Mouse (Mus musculus) forebrain, embryonic 14.5 days (tissue): ENCODE data around the gene Masp2. TPM values are rescaled to one million over a fixed set of nuclear protein-coding genes. Genes with fewer than 3 reads are reported as not detected.

Experiments used
- ATAC-seq: fragments of 200-750 bp; cut with Nextera tagmentation; 2 replicates; pipeline ENCODE4 v1.8.0; 2017; ENCODE audit warnings: mild to moderate bottlenecking, moderate library complexity
- DNase-seq: peaks from one replicate; pipeline ENCODE4 v3.0.0-alpha.2; 2015; ENCODE audit warnings: low spot score
- H3K27ac ChIP-seq: fragments of 300-500 bp; sonication (generic); 2 replicates; pipeline ENCODE4 v1.5.1; 2014; ENCODE audit warnings: low read depth, mild to moderate bottlenecking, control low read depth, low read length, moderate library complexity
- H3K27me3 ChIP-seq: fragments of 300-500 bp; sonication (generic); replicated peaks from 2 replicates; pipeline ENCODE4 v1.6.1; 2014; ENCODE audit warnings: low read length, control low read depth, mixed read lengths; ENCODE audit not compliant: control insufficient read depth, insufficient read depth
- H3K36me3 ChIP-seq: fragments of 300-500 bp; sonication (generic); 2 replicates; pipeline ENCODE4 v1.6.1; 2014; ENCODE audit warnings: low read length, control low read depth; ENCODE audit not compliant: control insufficient read depth, insufficient read depth
- H3K4me1 ChIP-seq: fragments of 300-500 bp; sonication (generic); 2 replicates; pipeline ENCODE4 v1.6.1; 2014; ENCODE audit warnings: antibody characterized with exemption, low read length, control low read depth; ENCODE audit not compliant: control insufficient read depth, insufficient read depth
- H3K4me2 ChIP-seq: fragments of 300-500 bp; sonication (generic); 2 replicates; pipeline ENCODE4 v1.6.1; 2014; ENCODE audit warnings: mild to moderate bottlenecking, control low read depth, low read length
- H3K4me3 ChIP-seq: fragments of 300-500 bp; sonication (generic); 2 replicates; pipeline ENCODE4 v1.5.1; 2014; ENCODE audit warnings: low read depth, low read length, control low read depth
- H3K9ac ChIP-seq: fragments of 300-500 bp; sonication (generic); 2 replicates; pipeline ENCODE4 v1.6.1; 2014; ENCODE audit warnings: mild to moderate bottlenecking, low read length, control low read depth, moderate library complexity
- H3K9me3 ChIP-seq: fragments of 300-500 bp; sonication (generic); replicated peaks from 2 replicates; pipeline ENCODE4 v1.6.1; 2016; ENCODE audit warnings: low read length, control low read depth, mixed read lengths; ENCODE audit not compliant: control insufficient read depth
- WGBS: fragments of 180-500 bp; shearing (Covaris S2); extraction: QIAGEN DNeasy Blood & Tissue Kit; methylation state at CpG from one replicate; pipeline ENCODE4 v1.1.7; 2014; 5-methylcytosine and 5-hydroxymethylcytosine counted together
- polyA plus RNA-seq: library from polyadenylated mRNA; unstranded; fragments of >200 nt; fragmentation: Nextera tagmentation; extraction: Ambion mirVana; gene quantifications from 2 replicates; pipeline ENCODE4 v1.2.1, GENCODE M21; 2014

Masp2 gene
- polyA plus RNA-seq, 1 experiment from 2014 or later = not detected

GRCm38 (mm10) chr4:148580765-148581164 lies 21.6 kb upstream of the Masp2 start:
- Histone ChIP-seq H3K4me3 (no peak overlapping the region), H3K4me2 (no peak overlapping the region), H3K9ac (no peak overlapping the region; the same call in 1 of the 2 replicates), H3K36me3 (peaks cover 80% of the 10 kb centered on the region), H3K4me1 (no peaks in the 10 kb centered on the region), H3K9me3 (no peaks in the 10 kb centered on the region), H3K27ac (no peak overlapping the region), H3K27me3 (no peaks in the 10 kb centered on the region)
- ATAC-seq (no peak), DNase-seq (no peak)
- WGBS = 89% methylated on average over 9 of the region's 9 CpGs

- Histone ChIP-seq H3K9me3 (no peaks in the 10 kb centered on the region), H3K36me3 (peaks cover 74% of the 10 kb centered on the region), H3K27ac (no peak overlapping the region), H3K27me3 (no peaks in the 10 kb centered on the region), H3K4me3 (no peak overlapping the region), H3K4me1 (no peaks in the 10 kb centered on the region), H3K4me2 (no peak overlapping the region), H3K9ac (no peak overlapping the region)
- ATAC-seq (no peak), DNase-seq (no peak)
- WGBS = 93% methylated on average over 5 of the region's 5 CpGs
Observed at GRCm38 (mm10) chr4:148581422-148581821, 20.9 kb upstream of the Masp2 start.

- 87% methylated on average over 4 of the region's 4 CpGs for WGBS
Observed at GRCm38 (mm10) chr4:148583257-148583656, 19.1 kb upstream of the Masp2 start.

GRCm38 (mm10) chr4:148586648-148587047 lies 15.7 kb upstream of the Masp2 start:
- no peak overlapping the region for H3K27ac ChIP-seq

More at GRCm38 (mm10) chr4:148583257-148583656, 19.1 kb upstream of the Masp2 start:
- no peak overlapping the region for H3K27ac ChIP-seq
- no peak overlapping the region for H3K4me2 ChIP-seq
- no peak overlapping the region for H3K4me3 ChIP-seq
- no peaks in the 10 kb centered on the region for H3K4me1 ChIP-seq
- no peak overlapping the region for H3K9ac ChIP-seq
- H3K9me3 ChIP-seq = no peaks in the 10 kb centered on the region
- no peaks in the 10 kb centered on the region for H3K27me3 ChIP-seq
- ATAC-seq (no peak), DNase-seq (no peak)
- H3K36me3 ChIP-seq = peaks cover 55% of the 10 kb centered on the region

GRCm38 (mm10) chr4:148588793-148589192 lies 13.6 kb upstream of the Masp2 start:
- Histone ChIP-seq H3K4me3 (no peak overlapping the region), H3K36me3 (peaks cover 8% of the 10 kb centered on the region), H3K27ac (no peak overlapping the region), H3K27me3 (no peaks in the 10 kb centered on the region), H3K9ac (no peak overlapping the region), H3K4me1 (peaks cover 9% of the 10 kb centered on the region), H3K4me2 (no peak overlapping the region), H3K9me3 (no peaks in the 10 kb centered on the region)
- WGBS = 72% methylated on average over 9 of the region's 9 CpGs
- peak; percentile 27 for DNase-seq
- no peak for ATAC-seq

More at GRCm38 (mm10) chr4:148586648-148587047, 15.7 kb upstream of the Masp2 start:
- Histone ChIP-seq H3K36me3 (peaks cover 23% of the 10 kb centered on the region), H3K4me3 (no peak overlapping the region), H3K4me1 (0 out of 2 replicates have a peak, but pooled peaks cover 2% of the 10 kb centered on the region), H3K9me3 (no peaks in the 10 kb centered on the region), H3K9ac (no peak overlapping the region), H3K4me2 (no peak overlapping the region), H3K27me3 (no peaks in the 10 kb centered on the region)
- 86% methylated on average over 9 of the region's 9 CpGs for WGBS
- DNase-seq (no peak), ATAC-seq (no peak)

- no peaks in the 10 kb centered on the region for H3K27me3 ChIP-seq
- no peak overlapping the region for H3K4me2 ChIP-seq
- H3K4me1 ChIP-seq = peaks cover 9% of the 10 kb centered on the region
- H3K36me3 ChIP-seq = peaks cover 14% of the 10 kb centered on the region
- no peak for ATAC-seq
- H3K27ac ChIP-seq = no peak overlapping the region
- peak; percentile 39 for DNase-seq
- WGBS = 58% methylated on average over 7 of the region's 8 CpGs
- no peaks in the 10 kb centered on the region for H3K9me3 ChIP-seq
- H3K4me3 ChIP-seq = no peak overlapping the region
- H3K9ac ChIP-seq = no peak overlapping the region
Observed at GRCm38 (mm10) chr4:148589565-148589964, 12.8 kb upstream of the Masp2 start.

GRCm38 (mm10) chr4:148590421-148591170 lies 11.8 kb upstream of the Masp2 start:
- peaks cover 25% of the 10 kb centered on the region for H3K36me3 ChIP-seq
- H3K4me1 ChIP-seq = peaks cover 9% of the 10 kb centered on the region
- DNase-seq = no peak
- peak overlapping the region; percentile 90 for H3K4me3 ChIP-seq
- H3K27me3 ChIP-seq = no peaks in the 10 kb centered on the region
- H3K9me3 ChIP-seq = no peaks in the 10 kb centered on the region
- WGBS = 7% methylated on average over 18 of the region's 18 CpGs
- peak overlapping the region; percentile 58 for H3K9ac ChIP-seq
- peak; percentile 15 for ATAC-seq
- H3K4me2 ChIP-seq = peak overlapping the region; percentile 89
- H3K27ac ChIP-seq = peak overlapping the region; percentile 74

- peaks cover 31% of the 10 kb centered on the region for H3K36me3 ChIP-seq
- under 1% methylated on average over 33 of the region's 50 CpGs for WGBS
- DNase-seq (peak; percentile 99), ATAC-seq (peak; percentile 99)
- H3K9ac ChIP-seq = peak within 1 kb of the TSS; percentile 78
- peak within 1 kb of the TSS; percentile 89 for H3K4me2 ChIP-seq
- H3K9me3 ChIP-seq = no peaks in the 10 kb centered on the region
- no peaks in the 10 kb centered on the region for H3K27me3 ChIP-seq
- H3K4me1 ChIP-seq = peaks cover 9% of the 10 kb centered on the region
- peak within 1 kb of the TSS; percentile 90 for H3K4me3 ChIP-seq
- H3K27ac ChIP-seq = peak within 1 kb of the TSS; percentile 74
Observed at GRCm38 (mm10) chr4:148591171-148591630, 11.2 kb upstream of the Masp2 start, which contains the start of gene Srm. TSS of gene Srm (plus strand) at chr4:148591503.
